Mouse (Mus musculus) forebrain, embryonic 11.5 days (tissue): Measurements from ENCODE around the gene Fut2. TPM values are rescaled to one million over a fixed set of nuclear protein-coding genes. Genes with fewer than 3 reads are reported as not detected.

Experiments used
- ATAC-seq: fragments of 200-750 bp; cut with Nextera tagmentation; replicated peaks from 2 replicates; pipeline ENCODE4 v1.8.0; 2017; ENCODE audit warnings: moderate TSS enrichment; ENCODE audit not compliant: low FRiP score
- DNase-seq: peaks from one replicate; pipeline ENCODE4 v3.0.0-alpha.2; 2017; ENCODE audit warnings: low spot score
- H3K27ac ChIP-seq: fragments of 300-500 bp; sonication (generic); 2 replicates; pipeline ENCODE4 v1.5.1; 2014; ENCODE audit warnings: low read depth, low read length
- H3K27me3 ChIP-seq: fragments of 300-500 bp; sonication (generic); 2 replicates; pipeline ENCODE4 v1.6.1; 2014; ENCODE audit warnings: mild to moderate bottlenecking, low read length, mixed read lengths; ENCODE audit not compliant: control insufficient read depth, insufficient read depth
- H3K36me3 ChIP-seq: fragments of 300-500 bp; sonication (generic); 2 replicates; pipeline ENCODE4 v1.6.1; 2014; ENCODE audit warnings: mild to moderate bottlenecking, low read length, moderate library complexity, mixed read lengths; ENCODE audit not compliant: control insufficient read depth, insufficient read depth
- H3K4me1 ChIP-seq: fragments of 300-500 bp; sonication (generic); replicated peaks from 2 replicates; pipeline ENCODE4 v1.6.1; 2014; ENCODE audit warnings: low read length, mixed read lengths; ENCODE audit not compliant: control insufficient read depth, insufficient read depth
- H3K4me2 ChIP-seq: fragments of 300-500 bp; sonication (generic); 2 replicates; pipeline ENCODE4 v1.6.1; 2014; ENCODE audit warnings: low read depth, mild to moderate bottlenecking, low read length, moderate library complexity, mixed read lengths; ENCODE audit not compliant: severe bottlenecking
- H3K4me3 ChIP-seq: fragments of 300-500 bp; sonication (generic); 2 replicates; pipeline ENCODE4 v1.5.1; 2014; ENCODE audit warnings: low read depth, low read length
- H3K9ac ChIP-seq: fragments of 300-500 bp; sonication (generic); 2 replicates; pipeline ENCODE4 v1.6.1; 2014; ENCODE audit warnings: low read length
- H3K9me3 ChIP-seq: fragments of 300-500 bp; sonication (generic); 2 replicates; pipeline ENCODE4 v1.6.1; 2016; ENCODE audit warnings: low read length, mixed read lengths; ENCODE audit not compliant: control insufficient read depth
- WGBS: fragments of 180-500 bp; shearing (Covaris S2); extraction: QIAGEN DNeasy Blood & Tissue Kit; methylation state at CpG from one replicate; pipeline ENCODE4 v1.1.7; 2014; 5-methylcytosine and 5-hydroxymethylcytosine counted together
- polyA plus RNA-seq: library from polyadenylated mRNA; unstranded; fragments of >200 nt; fragmentation: Nextera tagmentation; extraction: Ambion mirVana; gene quantifications from 2 replicates; pipeline ENCODE4 v1.2.1, GENCODE M21; 2014

Gene Fut2
- polyA plus RNA-seq, 1 experiment from 2014 or later: not detected

GRCm38 (mm10) chr7:45619592-45619991 is 46.6 kb downstream of the Fut2 start:
- no peak overlapping the region for H3K4me3 ChIP-seq
- no peak for DNase-seq
- H3K4me2 ChIP-seq: no peak overlapping the region
- ATAC-seq: no peak
- no peak overlapping the region for H3K9ac ChIP-seq
- H3K36me3 ChIP-seq: no peaks in the 10 kb centered on the region
- peaks cover 20% of the 10 kb centered on the region for H3K27me3 ChIP-seq
- 93% methylated on average over 5 of the region's 5 CpGs for WGBS
- H3K4me1 ChIP-seq: no peaks in the 10 kb centered on the region
- H3K9me3 ChIP-seq: no peaks in the 10 kb centered on the region
- no peak overlapping the region for H3K27ac ChIP-seq

GRCm38 (mm10) chr7:45618316-45618715 is 47.9 kb downstream of the Fut2 start:
- no peaks in the 10 kb centered on the region for H3K9me3 ChIP-seq
- ATAC-seq (no peak), DNase-seq (no peak)
- no peak overlapping the region for H3K4me3 ChIP-seq
- H3K27ac ChIP-seq: no peak overlapping the region
- WGBS: 82% methylated on average over 5 of the region's 5 CpGs
- H3K9ac ChIP-seq: no peak overlapping the region
- H3K27me3 ChIP-seq: peaks cover 20% of the 10 kb centered on the region
- no peaks in the 10 kb centered on the region for H3K36me3 ChIP-seq
- no peak overlapping the region for H3K4me2 ChIP-seq
- no peaks in the 10 kb centered on the region for H3K4me1 ChIP-seq

- DNase-seq: no peak
- Histone ChIP-seq H3K9ac (no peak within 1 kb of the TSS; the same call in 1 of the 2 replicates), H3K27ac (no peak within 1 kb of the TSS), H3K4me2 (0 out of 2 replicates have a peak within 1 kb of the TSS, but pooled peaks have one; percentile 6), H3K4me1 (no peaks in the 10 kb centered on the region), H3K9me3 (no peaks in the 10 kb centered on the region), H3K27me3 (peaks cover 20% of the 10 kb centered on the region), H3K4me3 (no peak within 1 kb of the TSS), H3K36me3 (no peaks in the 10 kb centered on the region)
- 4% methylated on average over 31 of the region's 31 CpGs for WGBS
- no peak for ATAC-seq
These were observed 49.0 kb downstream of the Fut2 start, which contains the start of gene Fut1 for GRCm38 (mm10) chr7:45617042-45617695. Gene Fut1 (plus strand): TSS chr7:45617289.

- Histone ChIP-seq H3K9ac (no peak overlapping the region), H3K9me3 (no peaks in the 10 kb centered on the region), H3K4me2 (no peak overlapping the region), H3K4me3 (no peak overlapping the region), H3K36me3 (no peaks in the 10 kb centered on the region), H3K4me1 (no peaks in the 10 kb centered on the region), H3K27me3 (peaks cover 20% of the 10 kb centered on the region), H3K27ac (no peak overlapping the region)
- no peak for ATAC-seq
- WGBS: 29% methylated on average over 6 of the region's 6 CpGs
- no peak for DNase-seq
These were observed 49.9 kb downstream of the Fut2 start for GRCm38 (mm10) chr7:45616277-45616676.

GRCm38 (mm10) chr7:45609511-45609910 is 56.7 kb downstream of the Fut2 start:
- no peaks in the 10 kb centered on the region for H3K36me3 ChIP-seq
- no peak overlapping the region for H3K4me2 ChIP-seq
- 79% methylated on average over 1 of the region's 1 CpGs for WGBS
- H3K9ac ChIP-seq: no peak overlapping the region
- H3K27ac ChIP-seq: no peak overlapping the region
- H3K4me3 ChIP-seq: no peak overlapping the region
- no peaks in the 10 kb centered on the region for H3K4me1 ChIP-seq
- ATAC-seq (no peak), DNase-seq (no peak)
- H3K9me3 ChIP-seq: no peaks in the 10 kb centered on the region
- no peaks in the 10 kb centered on the region for H3K27me3 ChIP-seq

GRCm38 (mm10) chr7:45605704-45606289 is 60.4 kb downstream of the Fut2 start:
- no peak for DNase-seq
- no peak overlapping the region for H3K27ac ChIP-seq
- 81% methylated on average over 9 of the region's 9 CpGs for WGBS
- no peak overlapping the region for H3K4me2 ChIP-seq
- H3K4me1 ChIP-seq: no peaks in the 10 kb centered on the region
- H3K4me3 ChIP-seq: no peak overlapping the region
- no peak for ATAC-seq
- no peaks in the 10 kb centered on the region for H3K27me3 ChIP-seq
- no peaks in the 10 kb centered on the region for H3K9me3 ChIP-seq
- no peak overlapping the region for H3K9ac ChIP-seq
- H3K36me3 ChIP-seq: no peaks in the 10 kb centered on the region

- no peaks in the 10 kb centered on the region for H3K27me3 ChIP-seq
- no peaks in the 10 kb centered on the region for H3K4me1 ChIP-seq
- H3K9ac ChIP-seq: no peak overlapping the region
- DNase-seq (no peak), ATAC-seq (no peak)
- WGBS: 51% methylated on average over 18 of the region's 18 CpGs
- H3K4me3 ChIP-seq: no peak overlapping the region
- no peaks in the 10 kb centered on the region for H3K9me3 ChIP-seq
- no peaks in the 10 kb centered on the region for H3K36me3 ChIP-seq
- H3K4me2 ChIP-seq: no peak overlapping the region
- no peak overlapping the region for H3K27ac ChIP-seq
These were observed 67.0 kb downstream of the Fut2 start for GRCm38 (mm10) chr7:45598960-45599879.
